Comparison of ENCODE assay signal across 7 mouse cellular contexts in genomic region chr6:119174307-119175074, GRCm38 (mm10). TPM values are rescaled to one million over a fixed set of nuclear protein-coding genes. Genes with fewer than 3 reads are reported as not detected.
A peak's percentile ranks its signal among the peaks of the same experiment; 100 is the strongest.
DNase-seq lines count a peak whose midpoint lies in the region; ATAC-seq and TF ChIP-seq lines count a peak whose summit lies in the region.

No protein-coding gene starts in this region.

- no peak for DNase-seq in lung, embryonic 14.5 days
- DNase-seq in lung, adult 18-20 months: no peak
- DNase-seq in limb, embryonic 11.5 days (ENCODE audit: low spot score): no peak
- DNase-seq in frontal cortex, postnatal 36 days (ENCODE audit: low spot score in 2 of 2): no peak
- no peak for DNase-seq in layer of hippocampus, postnatal 10 days (ENCODE audit: low spot score in 2 of 2)

- H3K4me2 ChIP-seq in lung, embryonic 14.5 days: peak overlapping the region; percentile 70
- H3K4me2 ChIP-seq in forebrain, embryonic 12.5 days: peak overlapping the region; percentile 65
- peak overlapping the region; percentile 22; the same call in 1 of the 2 replicates for H3K4me2 ChIP-seq in limb, embryonic 11.5 days (ENCODE audit: low read depth, severe bottlenecking)

- TF ChIP-seq POLR2A in olfactory bulb, adult 2 months (IDR thresholded peaks at IDR 0.05; ENCODE audit: insufficient read depth, low read depth, low read length): no peak

- no peak for ATAC-seq in lung, embryonic 14.5 days (ENCODE audit: insufficient read depth)
- ATAC-seq in forebrain, embryonic 12.5 days (ENCODE audit: low FRiP score): 0 out of 2 replicates have a peak, but pooled peaks have one; percentile 16
- peak; percentile 32; the same call in 1 of the 2 replicates for ATAC-seq in limb, embryonic 11.5 days (ENCODE audit: insufficient number of reproducible peaks, low FRiP score, low TSS enrichment, low read depth)

- WGBS in lung, embryonic 14.5 days: 55% methylated on average over 12 of the region's 12 CpGs
- WGBS in forebrain, embryonic 12.5 days: 56% methylated on average over 12 of the region's 12 CpGs
- WGBS in limb, embryonic 11.5 days: 59% methylated on average over 12 of the region's 12 CpGs
- 49% methylated on average over 12 of the region's 12 CpGs for WGBS in olfactory bulb, adult 2 months

- H3K27me3 ChIP-seq in lung, embryonic 14.5 days (ENCODE audit: insufficient read depth, low read length): no peaks in the 10 kb centered on the region
- no peaks in the 10 kb centered on the region for H3K27me3 ChIP-seq in forebrain, embryonic 12.5 days
- H3K27me3 ChIP-seq in limb, embryonic 11.5 days (ENCODE audit: control insufficient read depth, insufficient read depth, low read length): no peaks in the 10 kb centered on the region

- TF ChIP-seq CTCF in lung, embryonic 14.5 days (IDR thresholded peaks at IDR 0.05; ENCODE audit: low read depth): no peak
- no peak for TF ChIP-seq CTCF in olfactory bulb, adult 2 months (IDR thresholded peaks at IDR 0.05; ENCODE audit: insufficient read depth, low read depth, low read length)

- H3K36me3 ChIP-seq in lung, embryonic 14.5 days (ENCODE audit: insufficient read depth): no peaks in the 10 kb centered on the region
- H3K36me3 ChIP-seq in forebrain, embryonic 12.5 days (replicated peaks): no peaks in the 10 kb centered on the region
- no peaks in the 10 kb centered on the region for H3K36me3 ChIP-seq in limb, embryonic 11.5 days (ENCODE audit: control insufficient read depth, insufficient read depth, low read length)

- no peaks in the 10 kb centered on the region for H3K4me1 ChIP-seq in lung, embryonic 14.5 days (ENCODE audit: insufficient read depth)
- peaks cover 22% of the 10 kb centered on the region for H3K4me1 ChIP-seq in forebrain, embryonic 12.5 days
- H3K4me1 ChIP-seq in limb, embryonic 11.5 days (ENCODE audit: control insufficient read depth, insufficient read depth, low read length): no peaks in the 10 kb centered on the region
- H3K4me1 ChIP-seq in olfactory bulb, adult 2 months (ENCODE audit: control insufficient read depth, insufficient read depth, low read length): peaks cover 10% of the 10 kb centered on the region

- H3K9me3 ChIP-seq in lung, embryonic 14.5 days (ENCODE audit: low read depth, low read length): no peaks in the 10 kb centered on the region
- H3K9me3 ChIP-seq in forebrain, embryonic 12.5 days: no peaks in the 10 kb centered on the region
- no peaks in the 10 kb centered on the region for H3K9me3 ChIP-seq in limb, embryonic 11.5 days (ENCODE audit: control insufficient read depth, low read length)

- H3K4me3 ChIP-seq in lung, embryonic 14.5 days (ENCODE audit: low read depth, low read length): peak overlapping the region; percentile 83
- peak overlapping the region; percentile 80 for H3K4me3 ChIP-seq in forebrain, embryonic 12.5 days (replicated peaks)
- H3K4me3 ChIP-seq in limb, embryonic 11.5 days (ENCODE audit: low read depth, low read length): peak overlapping the region; percentile 71; the same call in 1 of the 2 replicates
- peak overlapping the region; percentile 69 for H3K4me3 ChIP-seq in olfactory bulb, adult 2 months (ENCODE audit: insufficient read depth, low read depth, low read length)

- H3K27ac ChIP-seq in lung, embryonic 14.5 days (ENCODE audit: low read depth): no peak overlapping the region
- no peak overlapping the region for H3K27ac ChIP-seq in forebrain, embryonic 12.5 days
- H3K27ac ChIP-seq in limb, embryonic 11.5 days (replicated peaks; ENCODE audit: low read depth, low read length): no peak overlapping the region
- peak overlapping the region; percentile 58; the same call in 1 of the 2 replicates for H3K27ac ChIP-seq in olfactory bulb, adult 2 months (ENCODE audit: insufficient read depth, low read depth, low read length)

- H3K9ac ChIP-seq in lung, embryonic 14.5 days: peak overlapping the region; percentile 73; the same call in 1 of the 2 replicates
- no peak overlapping the region for H3K9ac ChIP-seq in forebrain, embryonic 12.5 days
- H3K9ac ChIP-seq in limb, embryonic 11.5 days (ENCODE audit: low read length): no peak overlapping the region

RNA-seq across cellular contexts. Expression of gene Dcp1b, which starts 0.6 kb away (rescaled TPM):
- 7.3 TPM in 2 replicates for polyA plus RNA-seq in lung, embryonic 14.5 days (2014; fragmentation: Nextera tagmentation; extraction: Ambion mirVana)
- 13.6 and 13.7 TPM in 2 replicates for polyA plus RNA-seq in forebrain, embryonic 12.5 days (2016; fragmentation: Nextera tagmentation; extraction: Ambion mirVana)
- polyA plus RNA-seq in limb, embryonic 11.5 days (2014; fragmentation: Nextera tagmentation; extraction: Ambion mirVana): 6.4 and 7.9 TPM in 2 replicates
- not detected in 2 replicates for polyA plus RNA-seq in olfactory bulb, adult 2 months (2012; ENCODE audit: insufficient read depth, insufficient read length, low replicate concordance, missing spikeins)
- 10 to 100 TPM; 16.4 to 22.6 TPM for total RNA-seq in layer of hippocampus, postnatal 10 days (2021)

RNA-seq across cellular contexts. Expression of gene Cacna1c, which starts 21.7 kb away (rescaled TPM):
- polyA plus RNA-seq in lung, embryonic 14.5 days (2014; fragmentation: Nextera tagmentation; extraction: Ambion mirVana): 9.4 and 10.6 TPM in 2 replicates
- 4.6 and 6.2 TPM in 2 replicates for polyA plus RNA-seq in forebrain, embryonic 12.5 days (2016; fragmentation: Nextera tagmentation; extraction: Ambion mirVana)
- 8.7 and 11.2 TPM in 2 replicates for polyA plus RNA-seq in limb, embryonic 11.5 days (2014; fragmentation: Nextera tagmentation; extraction: Ambion mirVana)
- polyA plus RNA-seq in olfactory bulb, adult 2 months (2012; ENCODE audit: insufficient read depth, insufficient read length, low replicate concordance, missing spikeins): 35.8 TPM in 1 of 2 replicates, not detected in the other
- total RNA-seq in layer of hippocampus, postnatal 10 days (2021): 10 to 100 TPM; 72.7 to 76.0 TPM
